Mouse (Mus musculus): ENCODE data around the gene Nes. TPM values are rescaled to one million over a fixed set of nuclear protein-coding genes. Genes with fewer than 3 reads are reported as not detected.

Gene Nes
- polyA plus RNA-seq, 1 experiment from 2014 or later = 7.9 TPM

DNA sequence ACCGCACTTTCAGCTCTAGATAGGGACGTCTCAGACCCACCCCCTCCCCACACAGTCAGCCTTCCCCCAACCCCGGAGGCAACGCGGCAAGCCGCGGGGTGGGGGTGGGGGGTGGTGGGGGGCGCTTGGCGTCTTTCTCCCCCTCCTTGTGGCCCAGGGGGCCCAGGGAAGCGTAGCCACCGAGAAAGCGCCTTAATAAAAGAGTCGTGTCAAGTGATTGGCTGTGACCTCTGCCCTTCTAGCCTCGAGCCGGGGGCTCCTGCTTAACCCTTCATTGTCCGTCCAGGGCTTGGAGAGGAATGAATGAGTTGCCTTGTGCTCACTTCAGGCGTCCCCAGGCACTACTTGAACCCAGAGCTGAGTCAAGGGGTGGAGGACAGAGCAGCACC lies 23.1 kb upstream of the Nes start:
- peak overlapping the region; percentile 77 for H3K9ac ChIP-seq (ENCODE audit: low read length)
- WGBS = under 1% methylated on average over 17 of the region's 17 CpGs

DNA sequence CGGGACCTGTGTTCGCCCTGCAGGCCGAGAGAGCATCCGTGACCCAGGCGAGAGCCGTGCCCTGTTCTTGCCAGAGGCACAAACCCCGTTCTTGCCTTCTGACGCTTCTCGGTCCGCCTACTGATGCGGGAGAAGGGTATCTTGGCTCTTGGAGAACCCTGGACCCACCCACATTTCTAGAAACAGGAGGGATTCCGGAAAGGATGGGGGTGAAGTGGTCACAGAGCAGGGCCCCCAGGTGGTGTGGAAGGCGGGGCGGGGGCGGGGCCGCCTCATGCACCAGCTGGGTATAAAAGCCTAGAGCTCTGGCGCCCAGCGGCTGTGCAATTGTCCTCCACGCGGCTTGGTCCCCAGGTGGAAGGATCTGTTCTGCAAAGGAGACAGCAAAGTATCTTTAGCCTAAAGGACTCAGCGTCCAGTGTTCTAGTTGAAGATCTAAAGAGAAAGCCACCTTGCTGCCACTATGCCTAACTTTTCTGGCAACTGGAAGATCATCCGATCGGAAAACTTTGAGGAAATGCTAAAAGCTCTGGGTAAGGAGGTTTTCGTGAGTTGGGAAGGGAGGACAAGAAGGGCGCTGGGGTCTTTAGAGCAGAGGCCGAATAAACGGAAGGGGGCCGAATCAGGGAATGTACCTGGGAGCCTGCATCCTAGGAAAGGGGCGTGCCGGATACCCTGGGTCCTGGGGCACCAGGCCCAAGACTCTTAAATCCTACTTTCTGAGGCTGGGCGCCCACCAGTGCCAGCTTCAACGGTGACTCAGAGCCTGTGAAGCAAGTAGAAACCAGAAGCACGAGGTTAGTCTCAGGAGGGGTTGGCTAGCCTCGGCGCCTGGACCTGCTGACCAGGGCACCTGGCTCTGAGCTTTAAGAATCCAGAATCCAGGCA lies 22.3 kb upstream of the Nes start, which contains the start of gene Crabp2:
Crabp2 (plus strand) TSS at position 289 of the 888 bp plus-strand sequence.
- Histone ChIP-seq H3K4me3 (ENCODE audit: low read depth, low read length) (peak within 1 kb of the TSS; percentile 73), H3K27ac (replicated peaks; ENCODE audit: low read depth, low read length) (peak within 1 kb of the TSS; percentile 98), H3K9ac (ENCODE audit: low read length) (peak within 1 kb of the TSS; percentile 77), H3K4me1 (ENCODE audit: control insufficient read depth, insufficient read depth, low read length) (peaks cover 54% of the 10 kb centered on the region), H3K36me3 (ENCODE audit: control insufficient read depth, insufficient read depth, low read length) (peaks cover 3% of the 10 kb centered on the region; the same call in 1 of the 2 replicates), H3K9me3 (ENCODE audit: control insufficient read depth, low read length) (no peaks in the 10 kb centered on the region), H3K4me2 (ENCODE audit: low read depth, severe bottlenecking) (peak within 1 kb of the TSS; percentile 70), H3K27me3 (ENCODE audit: control insufficient read depth, insufficient read depth, low read length) (no peaks in the 10 kb centered on the region)
- DNase-seq (ENCODE audit: low spot score) (peak; percentile 85), ATAC-seq (ENCODE audit: insufficient number of reproducible peaks, low FRiP score, low TSS enrichment, low read depth) (peak; percentile 48)
- WGBS = under 1% methylated on average over 35 of the region's 35 CpGs

More for the DNA sequence above, 23.1 kb upstream of the Nes start:
- DNase-seq (ENCODE audit: low spot score) (peak; percentile 86), ATAC-seq (ENCODE audit: insufficient number of reproducible peaks, low FRiP score, low TSS enrichment, low read depth) (peak; percentile 37; the same call in 1 of the 2 replicates)
- H3K9me3 ChIP-seq (ENCODE audit: control insufficient read depth, low read length) = no peaks in the 10 kb centered on the region
- no peaks in the 10 kb centered on the region for H3K27me3 ChIP-seq (ENCODE audit: control insufficient read depth, insufficient read depth, low read length)
- H3K4me1 ChIP-seq (ENCODE audit: control insufficient read depth, insufficient read depth, low read length) = peaks cover 57% of the 10 kb centered on the region
- H3K4me2 ChIP-seq (ENCODE audit: low read depth, severe bottlenecking) = peak overlapping the region; percentile 70
- peak overlapping the region; percentile 98 for H3K27ac ChIP-seq (replicated peaks; ENCODE audit: low read depth, low read length)
- no peaks in the 10 kb centered on the region; the same call in 1 of the 2 replicates for H3K36me3 ChIP-seq (ENCODE audit: control insufficient read depth, insufficient read depth, low read length)
- peak overlapping the region; percentile 73 for H3K4me3 ChIP-seq (ENCODE audit: low read depth, low read length)

DNA sequence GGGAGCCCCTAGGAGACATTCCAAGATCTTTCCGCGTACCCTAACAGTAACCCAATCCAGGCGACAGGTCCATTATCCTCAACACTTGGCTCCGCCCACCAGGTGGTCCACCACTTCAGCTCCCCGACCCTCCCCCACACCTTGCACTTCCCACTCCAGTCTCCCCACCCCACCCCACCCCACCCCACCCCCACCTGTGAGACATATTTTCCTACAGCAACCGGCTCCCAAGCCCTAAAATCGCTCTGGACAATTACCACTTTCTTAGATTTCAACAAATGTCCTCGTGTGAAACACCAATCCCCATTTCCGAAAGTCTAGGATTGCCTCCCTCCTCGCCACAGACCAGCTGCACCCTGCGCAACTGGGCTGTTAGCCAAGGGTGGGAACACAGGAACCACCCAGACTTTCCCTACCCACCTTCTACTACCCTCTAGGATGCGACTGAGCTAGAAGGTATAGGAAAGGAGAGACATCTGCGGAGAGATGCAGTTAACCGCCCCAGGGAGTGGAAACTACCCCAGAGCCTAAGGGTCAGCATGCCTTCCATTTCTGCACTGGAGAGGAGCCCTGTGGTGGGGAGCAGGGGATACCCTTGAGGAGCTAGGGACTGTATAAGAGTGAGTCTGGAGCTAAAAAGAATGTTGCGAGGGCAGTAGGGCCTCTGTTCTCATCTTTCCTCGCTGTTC lies 21.5 kb upstream of the Nes start:
- H3K9ac ChIP-seq (ENCODE audit: low read length) = peak overlapping the region; percentile 77
- no peaks in the 10 kb centered on the region for H3K9me3 ChIP-seq (ENCODE audit: control insufficient read depth, low read length)
- DNase-seq (ENCODE audit: low spot score) (peak; percentile 40), ATAC-seq (ENCODE audit: insufficient number of reproducible peaks, low FRiP score, low TSS enrichment, low read depth) (peak; percentile 28; the same call in 1 of the 2 replicates)
- peak overlapping the region; percentile 98 for H3K27ac ChIP-seq (replicated peaks; ENCODE audit: low read depth, low read length)
- peak overlapping the region; percentile 73 for H3K4me3 ChIP-seq (ENCODE audit: low read depth, low read length)
- no peaks in the 10 kb centered on the region for H3K27me3 ChIP-seq (ENCODE audit: control insufficient read depth, insufficient read depth, low read length)
- H3K4me1 ChIP-seq (ENCODE audit: control insufficient read depth, insufficient read depth, low read length) = peaks cover 51% of the 10 kb centered on the region
- under 1% methylated on average over 16 of the region's 16 CpGs for whole genome bisulfite sequencing
- H3K4me2 ChIP-seq (ENCODE audit: low read depth, severe bottlenecking) = peak overlapping the region; percentile 70
- peaks cover 5% of the 10 kb centered on the region; the same call in 1 of the 2 replicates for H3K36me3 ChIP-seq (ENCODE audit: control insufficient read depth, insufficient read depth, low read length)

DNA sequence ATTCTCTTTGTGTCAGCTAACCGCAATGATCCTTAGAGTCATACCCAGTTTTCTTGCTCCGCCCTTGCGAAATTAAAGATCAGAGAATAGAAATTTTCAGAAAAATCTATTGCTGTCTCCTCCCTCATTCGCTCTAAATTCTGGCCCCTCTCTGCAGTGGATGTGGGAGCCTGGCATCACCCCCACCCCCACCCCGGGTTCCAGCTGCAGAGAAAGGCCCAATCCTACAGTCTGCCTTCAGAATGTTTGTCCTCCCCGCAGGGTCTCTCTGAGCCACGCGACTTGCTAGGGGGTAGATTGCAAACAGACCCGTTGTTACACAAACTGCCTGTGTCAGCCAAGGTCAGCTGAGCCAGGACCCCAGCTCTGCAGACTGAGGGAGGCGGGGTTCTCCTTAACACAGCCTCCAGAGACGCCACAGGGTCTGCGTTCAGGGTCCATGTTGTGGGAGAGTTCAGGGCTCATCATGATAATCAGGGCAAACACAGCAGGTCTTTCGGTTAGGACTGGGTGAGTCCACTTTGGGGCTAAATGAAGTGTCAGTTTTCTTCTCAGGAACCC lies 20.8 kb upstream of the Nes start:
- Histone ChIP-seq H3K4me3 (ENCODE audit: low read depth, low read length) (peak overlapping the region; percentile 73), H3K4me1 (ENCODE audit: control insufficient read depth, insufficient read depth, low read length) (peaks cover 45% of the 10 kb centered on the region), H3K36me3 (ENCODE audit: control insufficient read depth, insufficient read depth, low read length) (0 out of 2 replicates have a peak, but pooled peaks cover 5% of the 10 kb centered on the region), H3K9ac (ENCODE audit: low read length) (peak overlapping the region; percentile 77), H3K27ac (replicated peaks; ENCODE audit: low read depth, low read length) (peak overlapping the region; percentile 58; the same call in 1 of the 2 replicates), H3K4me2 (ENCODE audit: low read depth, severe bottlenecking) (peak overlapping the region; percentile 70), H3K27me3 (ENCODE audit: control insufficient read depth, insufficient read depth, low read length) (no peaks in the 10 kb centered on the region), H3K9me3 (ENCODE audit: control insufficient read depth, low read length) (no peaks in the 10 kb centered on the region)
- ATAC-seq (ENCODE audit: insufficient number of reproducible peaks, low FRiP score, low TSS enrichment, low read depth) (no peak), DNase-seq (ENCODE audit: low spot score) (peak; percentile 67)
- WGBS = 2% methylated on average over 13 of the region's 13 CpGs

DNA sequence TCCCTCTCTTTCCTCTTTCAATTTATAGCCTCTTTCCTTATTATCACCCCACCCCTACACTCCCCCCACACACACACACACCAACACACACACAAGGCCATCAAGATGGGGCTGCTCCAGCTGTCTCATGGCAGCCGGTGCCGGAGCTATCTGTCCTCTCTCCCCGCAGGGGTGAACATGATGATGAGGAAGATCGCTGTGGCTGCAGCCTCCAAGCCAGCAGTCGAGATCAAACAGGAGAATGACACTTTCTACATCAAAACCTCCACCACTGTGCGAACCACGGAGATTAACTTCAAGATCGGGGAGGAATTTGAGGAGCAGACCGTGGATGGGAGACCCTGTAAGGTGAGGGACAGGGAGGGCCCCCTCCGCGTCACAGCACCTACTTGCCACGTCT lies 18.9 kb upstream of the Nes start:
- Histone ChIP-seq H3K4me3 (ENCODE audit: low read depth, low read length) (peak overlapping the region; percentile 18), H3K9me3 (ENCODE audit: control insufficient read depth, low read length) (no peaks in the 10 kb centered on the region; the same call in 1 of the 2 replicates), H3K9ac (ENCODE audit: low read length) (peak overlapping the region; percentile 32; the same call in 1 of the 2 replicates), H3K27ac (replicated peaks; ENCODE audit: low read depth, low read length) (peak overlapping the region; percentile 45; the same call in 1 of the 2 replicates), H3K4me1 (ENCODE audit: control insufficient read depth, insufficient read depth, low read length) (peaks cover 26% of the 10 kb centered on the region), H3K4me2 (ENCODE audit: low read depth, severe bottlenecking) (peak overlapping the region; percentile 70), H3K36me3 (ENCODE audit: control insufficient read depth, insufficient read depth, low read length) (0 out of 2 replicates have a peak, but pooled peaks cover 5% of the 10 kb centered on the region), H3K27me3 (ENCODE audit: control insufficient read depth, insufficient read depth, low read length) (no peaks in the 10 kb centered on the region)
- DNase-seq (ENCODE audit: low spot score) (no peak), ATAC-seq (ENCODE audit: insufficient number of reproducible peaks, low FRiP score, low TSS enrichment, low read depth) (no peak)
- 17% methylated on average over 12 of the region's 12 CpGs for WGBS

- DNase-seq (ENCODE audit: low spot score) (peak; percentile 47), ATAC-seq (ENCODE audit: insufficient number of reproducible peaks, low FRiP score, low TSS enrichment, low read depth) (no peak)
- Histone ChIP-seq H3K27ac (replicated peaks; ENCODE audit: low read depth, low read length) (no peak overlapping the region; the same call in 1 of the 2 replicates), H3K27me3 (ENCODE audit: control insufficient read depth, insufficient read depth, low read length) (no peaks in the 10 kb centered on the region), H3K4me2 (ENCODE audit: low read depth, severe bottlenecking) (peak overlapping the region; percentile 70), H3K36me3 (ENCODE audit: control insufficient read depth, insufficient read depth, low read length) (0 out of 2 replicates have a peak, but pooled peaks cover 5% of the 10 kb centered on the region), H3K9ac (ENCODE audit: low read length) (no peak overlapping the region), H3K4me3 (ENCODE audit: low read depth, low read length) (peak overlapping the region; percentile 18; the same call in 1 of the 2 replicates), H3K4me1 (ENCODE audit: control insufficient read depth, insufficient read depth, low read length) (peaks cover 21% of the 10 kb centered on the region), H3K9me3 (ENCODE audit: control insufficient read depth, low read length) (no peaks in the 10 kb centered on the region; the same call in 1 of the 2 replicates)
- WGBS = 5% methylated on average over 5 of the region's 5 CpGs
These were observed 18.4 kb upstream of the Nes start for GRCm38 (mm10) chr3:87952440-87952839.

GRCm38 (mm10) chr3:87958056-87958455 lies 12.8 kb upstream of the Nes start:
- peak; percentile 36 for DNase-seq (ENCODE audit: low spot score)
- Histone ChIP-seq H3K27ac (replicated peaks; ENCODE audit: low read depth, low read length) (peak overlapping the region; percentile 30; the same call in 1 of the 2 replicates), H3K27me3 (ENCODE audit: control insufficient read depth, insufficient read depth, low read length) (no peaks in the 10 kb centered on the region), H3K4me1 (ENCODE audit: control insufficient read depth, insufficient read depth, low read length) (peaks cover 24% of the 10 kb centered on the region), H3K4me3 (ENCODE audit: low read depth, low read length) (no peak overlapping the region), H3K9me3 (ENCODE audit: control insufficient read depth, low read length) (no peaks in the 10 kb centered on the region; the same call in 1 of the 2 replicates), H3K9ac (ENCODE audit: low read length) (no peak overlapping the region), H3K4me2 (ENCODE audit: low read depth, severe bottlenecking) (no peak overlapping the region), H3K36me3 (ENCODE audit: control insufficient read depth, insufficient read depth, low read length) (0 out of 2 replicates have a peak, but pooled peaks cover 5% of the 10 kb centered on the region)
- WGBS = 5% methylated on average over 1 of the region's 1 CpGs
- no peak for ATAC-seq (ENCODE audit: insufficient number of reproducible peaks, low FRiP score, low TSS enrichment, low read depth)

Data from limb, embryonic 11.5 days (tissue).